Comparison of ENCODE assay signal across 9 mouse cellular contexts in the genomic region with DNA sequence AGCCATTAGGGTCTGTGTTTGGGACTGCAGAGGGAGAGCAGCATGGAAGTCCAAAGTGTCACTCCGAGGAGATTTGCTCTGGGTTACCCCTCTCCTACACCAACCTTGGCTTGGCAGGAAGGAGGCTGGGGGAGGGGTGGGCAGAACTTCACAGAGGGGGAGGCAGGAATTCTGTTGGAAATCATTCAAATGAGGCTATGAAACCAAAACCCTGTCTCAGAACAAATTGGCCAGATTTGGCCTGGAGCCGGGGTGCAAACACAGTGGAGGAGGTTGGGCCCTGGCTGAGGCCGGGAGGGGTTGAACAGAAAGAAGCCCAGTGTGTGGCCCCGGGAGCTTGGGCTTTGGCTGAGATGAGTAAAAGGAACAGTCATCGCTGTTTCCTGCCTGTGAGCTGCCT. TPM values are rescaled to one million over a fixed set of nuclear protein-coding genes. Genes with fewer than 3 reads are reported as not detected.
DNase-seq lines count a peak whose midpoint lies in the region; ATAC-seq and TF ChIP-seq lines count a peak whose summit lies in the region.
"Had no signal": no experiment of that assay in that cellular context is flagged by ENCODE, and none has a peak within 500 bp of the region (broad histone marks: within the 10 kb centered on the region; RNA-seq: fewer than 3 reads in every experiment).

No protein-coding gene starts in this region.

- H3K9ac ChIP-seq in hindbrain, embryonic 16.5 days (ENCODE audit: low read depth, low read length): no peak overlapping the region
- H3K9ac ChIP-seq in neural tube, embryonic 13.5 days: 0 out of 2 replicates have a peak overlapping the region, but pooled peaks have one; percentile 13

- DNase-seq in adrenal gland, postnatal 14 days: peak; percentile 42
- DNase-seq in adrenal gland, postnatal 25 days: no peak
- peak; percentile 73 for DNase-seq in left cerebral cortex, postnatal 4 days
- no peak for DNase-seq in left cerebral cortex, adult 18-20 months (ENCODE audit: low spot score in 2 of 2)
- no peak for DNase-seq in cerebellum, adult 2 months

- H3K27me3 ChIP-seq in hindbrain, embryonic 16.5 days (replicated peaks; ENCODE audit: control insufficient read depth, insufficient read depth, low read length): no peaks in the 10 kb centered on the region
- peaks cover 10% of the 10 kb centered on the region; the same call in 1 of the 2 replicates for H3K27me3 ChIP-seq in neural tube, embryonic 13.5 days
- H3K27me3 ChIP-seq in cerebellum, adult 2 months (ENCODE audit: control insufficient read depth, insufficient read depth, low read length): no peaks in the 10 kb centered on the region

- peak; percentile 82 for ATAC-seq in hindbrain, embryonic 16.5 days
- peak; percentile 22; the same call in 1 of the 2 replicates for ATAC-seq in neural tube, embryonic 13.5 days (ENCODE audit: low read depth)
- no peak for ATAC-seq in megakaryocyte-erythroid progenitor cell, adult 5-6 weeks (replicated peaks; ENCODE audit: low FRiP score, low TSS enrichment, poor library complexity, severe bottlenecking)

- H3K4me3 ChIP-seq in hindbrain, embryonic 16.5 days (ENCODE audit: low read length): no peak overlapping the region
- no peak overlapping the region for H3K4me3 ChIP-seq in neural tube, embryonic 13.5 days
- H3K4me3 ChIP-seq in cerebellum, adult 2 months (replicated peaks; ENCODE audit: insufficient read depth, low read depth, low read length): no peak overlapping the region

- no peak overlapping the region for H3K4me2 ChIP-seq in hindbrain, embryonic 16.5 days (ENCODE audit: low read length)
- H3K4me2 ChIP-seq in neural tube, embryonic 13.5 days: no peak overlapping the region

- 11% methylated on average over 5 of the region's 5 CpGs for WGBS in hindbrain, embryonic 16.5 days
- WGBS in neural tube, embryonic 13.5 days: 17% methylated on average over 5 of the region's 5 CpGs
- 28% methylated on average over 5 of the region's 5 CpGs for WGBS in cerebellum, adult 2 months

- intact Hi-C loops in left cerebral cortex, postnatal 4 days (cut with DNase I): no loop called here

- no peaks in the 10 kb centered on the region for H3K9me3 ChIP-seq in hindbrain, embryonic 16.5 days (ENCODE audit: control insufficient read depth, low read length)
- no peaks in the 10 kb centered on the region for H3K9me3 ChIP-seq in neural tube, embryonic 13.5 days

- no peaks in the 10 kb centered on the region for H3K36me3 ChIP-seq in hindbrain, embryonic 16.5 days (ENCODE audit: control insufficient read depth, insufficient read depth, low read length)
- H3K36me3 ChIP-seq in neural tube, embryonic 13.5 days: no peaks in the 10 kb centered on the region

- no peak for TF ChIP-seq CTCF in cerebellum, adult 2 months (IDR thresholded peaks at IDR 0.05; ENCODE audit: borderline replicate concordance, insufficient read depth, low read depth, low read length)

- no peak overlapping the region; the same call in 1 of the 2 replicates for H3K27ac ChIP-seq in hindbrain, embryonic 16.5 days (ENCODE audit: low read depth, low read length)
- H3K27ac ChIP-seq in neural tube, embryonic 13.5 days (replicated peaks): peak overlapping the region; percentile 10; the same call in 1 of the 2 replicates
- no peak overlapping the region for H3K27ac ChIP-seq in cerebellum, adult 2 months (ENCODE audit: insufficient read depth, low read length)
- H3K27ac ChIP-seq: kidney, postnatal 0 days had no signal

- no peak for TF ChIP-seq POLR2A in cerebellum, adult 2 months (IDR thresholded peaks at IDR 0.05; ENCODE audit: borderline replicate concordance, insufficient read depth, low read length)

- H3K4me1 ChIP-seq in hindbrain, embryonic 16.5 days (ENCODE audit: control insufficient read depth, insufficient read depth, low read depth, low read length): peaks cover 15% of the 10 kb centered on the region
- H3K4me1 ChIP-seq in neural tube, embryonic 13.5 days (replicated peaks): peaks cover 38% of the 10 kb centered on the region
- peaks cover 3% of the 10 kb centered on the region; the same call in 1 of the 2 replicates for H3K4me1 ChIP-seq in cerebellum, adult 2 months (ENCODE audit: control insufficient read depth, insufficient read depth, low read length)

RNA-seq across cellular contexts. Expression of a gene that starts 34.2 kb away (rescaled TPM):
- total RNA-seq in adrenal gland, postnatal 14 days (2021): 2.0 and 2.8 TPM in 2 replicates
- 1.9 and 2.3 TPM in 2 replicates for total RNA-seq in adrenal gland, postnatal 25 days (2021)
- total RNA-seq in left cerebral cortex, postnatal 4 days (2021): 10 to 100 TPM; 18.8 to 19.8 TPM
- 10 to 100 TPM; 25.5 to 27.5 TPM for total RNA-seq in left cerebral cortex, adult 18-20 months (2021)
- 10.6 and 12.1 TPM in 2 replicates for polyA plus RNA-seq in hindbrain, embryonic 16.5 days (2015; fragmentation: Nextera tagmentation; extraction: Ambion mirVana)
- polyA plus RNA-seq in neural tube, embryonic 13.5 days (2015; fragmentation: Nextera tagmentation; extraction: Ambion mirVana): 13.5 and 14.5 TPM in 2 replicates
- polyA plus RNA-seq in cerebellum, adult 2 months (2012; rRNA removed): 3.7 and 4.8 TPM in 2 replicates
- not detected in 2 replicates for total RNA-seq in megakaryocyte-erythroid progenitor cell, adult 5-6 weeks (2014; fragmentation: Nextera tagmentation)
- total RNA-seq in megakaryocyte-erythroid progenitor cell, adult 5-6 weeks (2017): not detected in 2 replicates

Comparison
In these comparisons a context has a peak if more than half of its experiments do, and no peak if none do; other contexts are left out.
1. DNase-seq: peak in adrenal gland, postnatal 14 days (single experiment) and left cerebral cortex, postnatal 4 days (single experiment); none in adrenal gland, postnatal 25 days (single experiment), left cerebral cortex, adult 18-20 months (0 of 2) and cerebellum, adult 2 months (0 of 2).